Mouse (Mus musculus) thymus, postnatal 0 days (tissue): ENCODE measurements around the gene En1. TPM values are rescaled to one million over a fixed set of nuclear protein-coding genes. Genes with fewer than 3 reads are reported as not detected.
A peak's percentile ranks its signal among the peaks of the same experiment; 100 is the strongest.

Experiments
- DNase-seq: peaks from one replicate; pipeline ENCODE4 v3.0.0-alpha.2; 2015; ENCODE audit warnings: low spot score
- polyA plus RNA-seq: library from polyadenylated mRNA; unstranded; fragments of >200 nt; fragmentation: Nextera tagmentation; extraction: Ambion mirVana; gene quantifications from 2 replicates; pipeline ENCODE4 v1.2.1, GENCODE M21; 2015

Gene En1
- 0.05 TPM in 1 of 2 replicates, not detected in the other for polyA plus RNA-seq

- no peak for DNase-seq
These were observed at the start of gene En1 for GRCm38 (mm10) chr1:120602031-120602730. TSS of gene En1 (plus strand) at chr1:120602418.

GRCm38 (mm10) chr1:120556926-120557846, 45.0 kb upstream of the En1 start:
- no peak for DNase-seq

- no peak for DNase-seq
These were observed 43.6 kb upstream of the En1 start for GRCm38 (mm10) chr1:120558341-120559285.

- DNase-seq, result no peak
These were observed 42.3 kb upstream of the En1 start for GRCm38 (mm10) chr1:120559911-120560310.

- no peak for DNase-seq
These were observed 20.9 kb upstream of the En1 start for GRCm38 (mm10) chr1:120581306-120581705.

- DNase-seq, result no peak
These were observed 16.7 kb upstream of the En1 start for GRCm38 (mm10) chr1:120585481-120585880.

- DNase-seq, result peak; percentile 64
These were observed 15.6 kb upstream of the En1 start for GRCm38 (mm10) chr1:120586500-120587110.

- no peak for DNase-seq
These were observed 14.8 kb upstream of the En1 start for GRCm38 (mm10) chr1:120587431-120587830.

GRCm38 (mm10) chr1:120587960-120588359, 14.3 kb upstream of the En1 start:
- DNase-seq, result no peak

GRCm38 (mm10) chr1:120588362-120589027, 13.7 kb upstream of the En1 start:
- DNase-seq, result no peak

- no peak for DNase-seq
These were observed 8.8 kb upstream of the En1 start for GRCm38 (mm10) chr1:120593236-120593919.

GRCm38 (mm10) chr1:120594603-120595002, 7.6 kb upstream of the En1 start:
- DNase-seq, result no peak

- no peak for DNase-seq
These were observed 6.6 kb upstream of the En1 start for GRCm38 (mm10) chr1:120595471-120596240.

- DNase-seq, result no peak
These were observed 5.9 kb upstream of the En1 start for GRCm38 (mm10) chr1:120596319-120596718.

GRCm38 (mm10) chr1:120596784-120597183, 5.4 kb upstream of the En1 start:
- no peak for DNase-seq

GRCm38 (mm10) chr1:120597271-120597670, 4.9 kb upstream of the En1 start:
- no peak for DNase-seq

- DNase-seq, result no peak
These were observed 3.9 kb upstream of the En1 start for GRCm38 (mm10) chr1:120598196-120598940.
